Mouse (Mus musculus): ENCODE data around the gene Acvr1.

Acvr1 gene

GRCm38 (mm10) chr2:58518517-58518916 lies 48.4 kb downstream of the Acvr1 start:
- no peak for DNase-seq (ENCODE audit: low spot score)

GRCm38 (mm10) chr2:58516920-58517319 lies 50.0 kb downstream of the Acvr1 start:
- no peak for DNase-seq (ENCODE audit: low spot score)

- DNase-seq (ENCODE audit: low spot score): no peak
These were observed 51.0 kb downstream of the Acvr1 start for GRCm38 (mm10) chr2:58516000-58516399.

GRCm38 (mm10) chr2:58514489-58514888 lies 52.5 kb downstream of the Acvr1 start:
- no peak for DNase-seq (ENCODE audit: low spot score)

GRCm38 (mm10) chr2:58513212-58513611 lies 53.7 kb downstream of the Acvr1 start:
- no peak for DNase-seq (ENCODE audit: low spot score)

- no peak for DNase-seq (ENCODE audit: low spot score)
These were observed 56.8 kb downstream of the Acvr1 start for GRCm38 (mm10) chr2:58510192-58510591.

GRCm38 (mm10) chr2:58505306-58506090 lies 61.5 kb downstream of the Acvr1 start:
- no peak for DNase-seq (ENCODE audit: low spot score)

- DNase-seq (ENCODE audit: low spot score): peak; percentile 63
These were observed 70.1 kb downstream of the Acvr1 start for GRCm38 (mm10) chr2:58496647-58497410.

- DNase-seq (ENCODE audit: low spot score): no peak
These were observed 71.7 kb downstream of the Acvr1 start for GRCm38 (mm10) chr2:58495271-58495670.

GRCm38 (mm10) chr2:58493685-58494635 lies 73.0 kb downstream of the Acvr1 start:
- DNase-seq (ENCODE audit: low spot score): no peak

- DNase-seq (ENCODE audit: low spot score): peak; percentile 51
These were observed 77.7 kb downstream of the Acvr1 start for GRCm38 (mm10) chr2:58489275-58489674.

GRCm38 (mm10) chr2:58488404-58488803 lies 78.6 kb downstream of the Acvr1 start:
- DNase-seq (ENCODE audit: low spot score): no peak

- DNase-seq (ENCODE audit: low spot score): no peak
These were observed 79.7 kb downstream of the Acvr1 start for GRCm38 (mm10) chr2:58487279-58487560.

GRCm38 (mm10) chr2:58486441-58487278 lies 80.3 kb downstream of the Acvr1 start:
- DNase-seq (ENCODE audit: low spot score): no peak

- peak; percentile 26 for DNase-seq (ENCODE audit: low spot score)
These were observed 81.3 kb downstream of the Acvr1 start for GRCm38 (mm10) chr2:58485683-58486082.

GRCm38 (mm10) chr2:58485152-58485551 lies 81.8 kb downstream of the Acvr1 start:
- DNase-seq (ENCODE audit: low spot score): peak; percentile 42

GRCm38 (mm10) chr2:58484284-58484965 lies 82.5 kb downstream of the Acvr1 start:
- DNase-seq (ENCODE audit: low spot score): peak; percentile 28

- no peak for DNase-seq (ENCODE audit: low spot score)
These were observed 85.4 kb downstream of the Acvr1 start for GRCm38 (mm10) chr2:58481450-58482100.

GRCm38 (mm10) chr2:58480764-58481163 lies 86.2 kb downstream of the Acvr1 start:
- DNase-seq (ENCODE audit: low spot score): peak; percentile 47

GRCm38 (mm10) chr2:58479536-58479935 lies 87.4 kb downstream of the Acvr1 start:
- DNase-seq (ENCODE audit: low spot score): no peak

Measured in urinary bladder, postnatal 14 days (tissue).